Mouse (Mus musculus) heart, embryonic 12.5 days (tissue): Measurements from ENCODE around the gene Traip. TPM values are rescaled to one million over a fixed set of nuclear protein-coding genes. Genes with fewer than 3 reads are reported as not detected.
"Not testable (repeated sequence)": the region's sequence is repeated elsewhere in the genome, so short reads cannot be mapped to it uniquely, and the experiment has no call there.

Source experiments
- ATAC-seq: fragments of 200-750 bp; cut with Nextera tagmentation; 2 replicates; pipeline ENCODE4 v1.8.0; 2017; ENCODE audit warnings: moderate TSS enrichment, moderate library complexity; ENCODE audit not compliant: insufficient number of reproducible peaks, low FRiP score
- H3K27ac ChIP-seq: fragments of 300-500 bp; sonication (generic); 2 replicates; pipeline ENCODE4 v1.5.1; 2016; ENCODE audit warnings: mild to moderate bottlenecking, moderate library complexity; ENCODE audit not compliant: poor library complexity, severe bottlenecking
- H3K27me3 ChIP-seq: fragments of 300-500 bp; sonication (generic); replicated peaks from 2 replicates; pipeline ENCODE4 v1.6.1; 2016; ENCODE audit warnings: mild to moderate bottlenecking, moderate library complexity
- H3K36me3 ChIP-seq: fragments of 300-500 bp; sonication (generic); 2 replicates; pipeline ENCODE4 v1.6.1; 2016; ENCODE audit warnings: mild to moderate bottlenecking, moderate library complexity
- H3K4me1 ChIP-seq: fragments of 300-500 bp; sonication (generic); replicated peaks from 2 replicates; pipeline ENCODE4 v1.6.1; 2016; ENCODE audit warnings: mild to moderate bottlenecking
- H3K4me2 ChIP-seq: fragments of 300-500 bp; sonication (generic); 2 replicates; pipeline ENCODE4 v1.6.1; 2016; ENCODE audit warnings: mild to moderate bottlenecking, moderate library complexity
- H3K4me3 ChIP-seq: fragments of 300-500 bp; sonication (generic); 2 replicates; pipeline ENCODE4 v1.5.1; 2016; ENCODE audit warnings: mild to moderate bottlenecking
- H3K9ac ChIP-seq: fragments of 300-500 bp; sonication (generic); 2 replicates; pipeline ENCODE4 v1.6.1; 2016; ENCODE audit warnings: mild to moderate bottlenecking, moderate library complexity
- H3K9me3 ChIP-seq: fragments of 300-500 bp; sonication (generic); replicated peaks from 2 replicates; pipeline ENCODE4 v1.6.1; 2016; ENCODE audit warnings: mild to moderate bottlenecking, moderate library complexity
- whole genome bisulfite sequencing: fragments of 180-500 bp; shearing (Covaris S2); methylation state at CpG from one replicate; pipeline ENCODE4 v1.1.7; 2016; 5-methylcytosine and 5-hydroxymethylcytosine counted together
- polyA plus RNA-seq: library from polyadenylated mRNA; unstranded; fragments of >200 nt; fragmentation: Nextera tagmentation; extraction: Ambion mirVana; gene quantifications from 2 replicates; pipeline ENCODE4 v1.2.1, GENCODE M21; 2016

Traip gene
- polyA plus RNA-seq, 1 experiment from 2014 or later = 12.4 TPM

GRCm38 (mm10) chr9:108003531-108003890, 53.6 kb downstream of the Traip start:
- WGBS = 23% methylated on average over 8 of the region's 8 CpGs
- H3K27me3 ChIP-seq = 0 out of 2 replicates have a peak, but pooled peaks cover 3% of the 10 kb centered on the region
- H3K4me2 ChIP-seq = peak overlapping the region; percentile 83
- H3K27ac ChIP-seq = peak overlapping the region; percentile 97
- H3K9me3 ChIP-seq = no peaks in the 10 kb centered on the region
- 0 out of 2 replicates have a peak, but pooled peaks cover 3% of the 10 kb centered on the region for H3K36me3 ChIP-seq
- peak overlapping the region; percentile 97 for H3K4me3 ChIP-seq
- peaks cover 31% of the 10 kb centered on the region for H3K4me1 ChIP-seq
- no peak for ATAC-seq
- H3K9ac ChIP-seq = peak overlapping the region; percentile 98

GRCm38 (mm10) chr9:108008041-108008440, 58.1 kb downstream of the Traip start:
- H3K27me3 ChIP-seq = no peaks in the 10 kb centered on the region
- 0 out of 2 replicates have a peak overlapping the region, but pooled peaks have one; percentile 41 for H3K9ac ChIP-seq
- H3K36me3 ChIP-seq = peaks cover 11% of the 10 kb centered on the region; the same call in 1 of the 2 replicates
- H3K4me2 ChIP-seq = no peak overlapping the region
- H3K4me1 ChIP-seq = peaks cover 30% of the 10 kb centered on the region
- ATAC-seq = no peak
- H3K27ac ChIP-seq = no peak overlapping the region
- WGBS = 92% methylated on average over 5 of the region's 5 CpGs
- no peak overlapping the region for H3K4me3 ChIP-seq
- no peaks in the 10 kb centered on the region for H3K9me3 ChIP-seq

DNA sequence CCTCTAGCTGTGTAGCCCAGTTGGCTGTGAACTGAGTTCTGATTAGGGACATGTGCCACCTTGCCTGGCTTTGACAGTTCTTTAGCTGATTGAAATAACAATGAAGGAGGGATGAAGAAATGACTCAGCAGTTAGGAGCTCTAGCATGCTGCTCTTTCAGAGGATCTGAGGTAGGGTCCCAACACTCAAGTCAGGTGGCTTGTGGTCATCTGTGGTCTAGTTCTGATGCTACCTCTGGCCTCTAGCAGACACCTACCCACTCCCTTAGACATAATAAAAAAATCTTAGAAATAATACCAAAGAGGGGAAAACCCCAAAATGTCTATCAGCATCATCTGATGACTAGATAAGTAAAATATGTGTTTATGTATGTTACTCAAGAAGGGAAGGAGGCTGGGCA, 60.4 kb downstream of the Traip start:
- Histone ChIP-seq H3K4me2 (no peak overlapping the region), H3K27me3 (no peaks in the 10 kb centered on the region), H3K27ac (no peak overlapping the region), H3K36me3 (peaks cover 12% of the 10 kb centered on the region; the same call in 1 of the 2 replicates), H3K9me3 (no peaks in the 10 kb centered on the region), H3K9ac (no peak overlapping the region), H3K4me1 (peaks cover 14% of the 10 kb centered on the region), H3K4me3 (no peak overlapping the region)
- ATAC-seq = no peak

DNA sequence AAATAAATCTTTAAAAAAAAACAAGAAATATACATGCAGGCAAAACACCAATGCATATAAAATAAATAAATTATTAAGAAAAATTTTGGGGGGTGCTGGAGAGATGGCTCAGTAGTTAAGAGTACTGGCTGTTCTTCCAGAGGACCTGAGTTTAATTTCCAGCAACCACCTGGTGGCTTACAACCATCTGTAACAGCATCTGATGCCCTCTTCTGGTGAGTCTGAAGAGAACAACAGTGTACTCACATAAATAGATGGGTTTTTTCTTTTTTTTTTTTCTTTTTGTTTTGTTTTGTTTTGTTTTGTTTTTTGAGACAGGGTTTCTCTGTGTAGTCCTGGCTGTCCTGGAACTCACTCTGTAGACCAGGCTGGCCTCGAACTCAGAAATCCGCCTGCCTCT, 63.6 kb downstream of the Traip start:
- H3K9me3 ChIP-seq, H3K27ac ChIP-seq, H3K9ac ChIP-seq, H3K4me1 ChIP-seq, H3K4me3 ChIP-seq, H3K4me2 ChIP-seq, ATAC-seq, H3K27me3 ChIP-seq: not testable (repeated sequence)
- WGBS = 97% methylated on average over 2 of the region's 2 CpGs
- peaks cover 18% of the 10 kb centered on the region; the same call in 1 of the 2 replicates for H3K36me3 ChIP-seq

GRCm38 (mm10) chr9:108017127-108017526, 67.2 kb downstream of the Traip start:
- Histone ChIP-seq H3K4me1 (peaks cover 18% of the 10 kb centered on the region), H3K27ac (no peak overlapping the region), H3K9ac (no peak overlapping the region), H3K4me2 (no peak overlapping the region), H3K27me3 (no peaks in the 10 kb centered on the region), H3K4me3 (no peak overlapping the region), H3K9me3 (no peaks in the 10 kb centered on the region), H3K36me3 (peaks cover 18% of the 10 kb centered on the region; the same call in 1 of the 2 replicates)
- WGBS = 79% methylated on average over 3 of the region's 3 CpGs
- ATAC-seq = no peak

- H3K4me2 ChIP-seq = peak overlapping the region; percentile 24
- no peaks in the 10 kb centered on the region for H3K27me3 ChIP-seq
- peak overlapping the region; percentile 18; the same call in 1 of the 2 replicates for H3K27ac ChIP-seq
- H3K4me3 ChIP-seq = no peak overlapping the region
- H3K9ac ChIP-seq = no peak overlapping the region
- no peak for ATAC-seq
- H3K36me3 ChIP-seq = peaks cover 27% of the 10 kb centered on the region
- H3K9me3 ChIP-seq = no peaks in the 10 kb centered on the region
- 92% methylated on average over 1 of the region's 1 CpGs for WGBS
- H3K4me1 ChIP-seq = peaks cover 16% of the 10 kb centered on the region
Measured at GRCm38 (mm10) chr9:108020741-108021140, 70.8 kb downstream of the Traip start.

Other genes starting within 250 kb of the Traip start
- gene Sema3f, start 239.7 kb upstream of the Traip start, polyA plus RNA-seq = 8.1 and 8.4 TPM in 2 replicates
- gene Rbm5, start 179.1 kb upstream of the Traip start, polyA plus RNA-seq = 127 and 137 TPM in 2 replicates
- 56.4 and 61.8 TPM in 2 replicates for gene Rbm6, start 76.9 kb upstream of the Traip start, polyA plus RNA-seq
- gene Mon1a, start 62.0 kb upstream of the Traip start, polyA plus RNA-seq = 9.3 and 9.9 TPM in 2 replicates
- gene Mst1r, start 43.3 kb upstream of the Traip start, polyA plus RNA-seq = 4.5 and 5.2 TPM in 2 replicates
- gene Actl11, start 21.7 kb upstream of the Traip start, polyA plus RNA-seq = not detected in 2 replicates
- gene Camkv, start 14.5 kb upstream of the Traip start, polyA plus RNA-seq = 0.39 and 0.56 TPM in 2 replicates
- 42.9 and 45.7 TPM in 2 replicates for gene Uba7, start 25.4 kb downstream of the Traip start, polyA plus RNA-seq
- 4.4 and 5.2 TPM in 2 replicates for gene Gm20661, start 32.9 kb downstream of the Traip start, polyA plus RNA-seq
- 41.9 and 43.9 TPM in 2 replicates for gene Inka1, start 35.7 kb downstream of the Traip start, polyA plus RNA-seq
- gene Cdhr4, start 42.4 kb downstream of the Traip start, polyA plus RNA-seq = 6.8 and 11.4 TPM in 2 replicates
- 1.5 TPM in 2 replicates for gene Gm20662, start 46.2 kb downstream of the Traip start, polyA plus RNA-seq
- 50.2 and 52.4 TPM in 2 replicates for gene Ip6k1, start 52.4 kb downstream of the Traip start, polyA plus RNA-seq
- 23.2 and 24.5 TPM in 2 replicates for gene Gmppb, start 99.1 kb downstream of the Traip start, polyA plus RNA-seq
- 2.4 and 3.1 TPM in 2 replicates for gene Amigo3, start 103.0 kb downstream of the Traip start, polyA plus RNA-seq
- gene Mst1, start 130.3 kb downstream of the Traip start, polyA plus RNA-seq = 0.31 and 0.37 TPM in 2 replicates
- gene Rnf123, start 133.2 kb downstream of the Traip start, polyA plus RNA-seq = 32.8 and 37.0 TPM in 2 replicates
- 48.0 and 51.1 TPM in 2 replicates for gene Apeh, start 144.5 kb downstream of the Traip start, polyA plus RNA-seq
- gene Bsn, start 240.2 kb downstream of the Traip start, polyA plus RNA-seq = 0.39 and 0.50 TPM in 2 replicates